Comparison of ENCODE assay signal across 13 mouse cellular contexts in genomic region chr9:74330706-74331495, GRCm38 (mm10).
DNase-seq lines count a peak whose midpoint lies in the region; ATAC-seq and TF ChIP-seq lines count a peak whose summit lies in the region.
"Had no signal": no experiment of that assay in that cellular context is flagged by ENCODE, and none has a peak within 500 bp of the region (broad histone marks: within the 10 kb centered on the region; RNA-seq: fewer than 3 reads in every experiment).

No protein-coding gene starts in this region.

- no peak for ATAC-seq in kidney, postnatal 0 days (replicated peaks; ENCODE audit: low FRiP score, low read depth)
- 0 out of 2 replicates have a peak, but pooled peaks have one; percentile 32 for ATAC-seq in hindbrain, embryonic 12.5 days (ENCODE audit: low FRiP score)
- ATAC-seq in monocyte, adult 5-6 weeks (replicated peaks; ENCODE audit: insufficient number of reproducible peaks, low FRiP score, low TSS enrichment, poor library complexity, severe bottlenecking): no peak

- 25% methylated on average over 9 of the region's 9 CpGs for WGBS in kidney, postnatal 0 days
- 41% methylated on average over 9 of the region's 9 CpGs for WGBS in hindbrain, embryonic 12.5 days
- WGBS in midbrain, embryonic 10.5 days: 55% methylated on average over 9 of the region's 9 CpGs

- H3K9ac ChIP-seq in kidney, postnatal 0 days (ENCODE audit: low read depth, low read length): no peak overlapping the region
- H3K9ac ChIP-seq in hindbrain, embryonic 12.5 days: no peak overlapping the region
- H3K9ac ChIP-seq: embryonic facial prominence, embryonic 13.5 days; heart, embryonic 15.5 days; limb, embryonic 15.5 days had no signal

- DNase-seq in kidney, postnatal 0 days (ENCODE audit: low spot score): peak; percentile 25
- DNase-seq in kidney, postnatal 4 days: no peak
- peak; percentile 23 for DNase-seq in ES-CJ7 (ENCODE audit: low read depth, low spot score)
- DNase-seq in embryo, embryonic 10.5 days (ENCODE audit: low spot score): peak; percentile 20
- no peak for DNase-seq in midbrain, embryonic 10.5 days (ENCODE audit: low spot score)
- DNase-seq: cerebellum, adult 11-12 months; right cerebral cortex, postnatal 25 days had no signal

- no peak for TF ChIP-seq CTCF in kidney, postnatal 0 days (IDR thresholded peaks at IDR 0.05; ENCODE audit: low read depth)

- no peak overlapping the region for H3K4me2 ChIP-seq in kidney, postnatal 0 days (ENCODE audit: low read length)
- H3K4me2 ChIP-seq in hindbrain, embryonic 12.5 days (replicated peaks): 0 out of 2 replicates have a peak overlapping the region, but pooled peaks have one; percentile 8
- H3K4me2 ChIP-seq: embryonic facial prominence, embryonic 13.5 days; heart, embryonic 15.5 days; limb, embryonic 15.5 days had no signal

- no peaks in the 10 kb centered on the region for H3K4me1 ChIP-seq in kidney, postnatal 0 days (replicated peaks; ENCODE audit: insufficient read depth, low read length)
- H3K4me1 ChIP-seq in hindbrain, embryonic 12.5 days: peaks cover 4% of the 10 kb centered on the region; the same call in 1 of the 2 replicates
- peaks cover 8% of the 10 kb centered on the region; the same call in 1 of the 2 replicates for H3K4me1 ChIP-seq in midbrain, embryonic 10.5 days
- H3K4me1 ChIP-seq: heart, embryonic 15.5 days; limb, embryonic 15.5 days had no signal

- H3K9me3 ChIP-seq in kidney, postnatal 0 days (replicated peaks; ENCODE audit: low read length): no peaks in the 10 kb centered on the region
- H3K9me3 ChIP-seq in hindbrain, embryonic 12.5 days (replicated peaks): no peaks in the 10 kb centered on the region
- H3K9me3 ChIP-seq in midbrain, embryonic 10.5 days (replicated peaks): no peaks in the 10 kb centered on the region
- H3K9me3 ChIP-seq: embryonic facial prominence, embryonic 13.5 days; heart, embryonic 15.5 days; limb, embryonic 15.5 days had no signal

- H3K27me3 ChIP-seq in kidney, postnatal 0 days (ENCODE audit: insufficient read depth, low read length): no peaks in the 10 kb centered on the region
- no peaks in the 10 kb centered on the region for H3K27me3 ChIP-seq in hindbrain, embryonic 12.5 days
- H3K27me3 ChIP-seq in midbrain, embryonic 10.5 days (ENCODE audit: low read depth, poor library complexity, severe bottlenecking): no peaks in the 10 kb centered on the region
- H3K27me3 ChIP-seq: embryonic facial prominence, embryonic 13.5 days; heart, embryonic 15.5 days; limb, embryonic 15.5 days had no signal

- H3K4me3 ChIP-seq in kidney, postnatal 0 days (replicated peaks; ENCODE audit: low read depth, low read length): no peak overlapping the region
- no peak overlapping the region for H3K4me3 ChIP-seq in hindbrain, embryonic 12.5 days
- H3K4me3 ChIP-seq in midbrain, embryonic 10.5 days: no peak overlapping the region
- H3K4me3 ChIP-seq: embryonic facial prominence, embryonic 13.5 days; heart, embryonic 15.5 days; limb, embryonic 15.5 days had no signal

- H3K36me3 ChIP-seq in kidney, postnatal 0 days (ENCODE audit: insufficient read depth, low read length): no peaks in the 10 kb centered on the region
- no peaks in the 10 kb centered on the region for H3K36me3 ChIP-seq in hindbrain, embryonic 12.5 days
- no peaks in the 10 kb centered on the region for H3K36me3 ChIP-seq in midbrain, embryonic 10.5 days
- H3K36me3 ChIP-seq: embryonic facial prominence, embryonic 13.5 days; heart, embryonic 15.5 days; limb, embryonic 15.5 days had no signal

- H3K27ac ChIP-seq in kidney, postnatal 0 days: no peak overlapping the region
- H3K27ac ChIP-seq in hindbrain, embryonic 12.5 days: no peak overlapping the region
- no peak overlapping the region for H3K27ac ChIP-seq in midbrain, embryonic 10.5 days (replicated peaks)
- H3K27ac ChIP-seq: embryonic facial prominence, embryonic 13.5 days; heart, embryonic 15.5 days; limb, embryonic 15.5 days; macrophage had no signal

Comparison
In these comparisons a context has a peak if more than half of its experiments do, and no peak if none do; other contexts are left out.
1. DNase-seq: peak in kidney, postnatal 0 days (single experiment), ES-CJ7 (single experiment) and embryo, embryonic 10.5 days (single experiment); none in kidney, postnatal 4 days (0 of 2) and midbrain, embryonic 10.5 days (single experiment).